Mouse (Mus musculus) embryo, embryonic 9.5 days (tissue): ENCODE results near the gene Stat5a.

Source experiments
- DNase-seq: peaks from one replicate; pipeline ENCODE4 v3.0.0-alpha.2; 2017; ENCODE audit errors: extremely low spot score

Gene Stat5a

DNA sequence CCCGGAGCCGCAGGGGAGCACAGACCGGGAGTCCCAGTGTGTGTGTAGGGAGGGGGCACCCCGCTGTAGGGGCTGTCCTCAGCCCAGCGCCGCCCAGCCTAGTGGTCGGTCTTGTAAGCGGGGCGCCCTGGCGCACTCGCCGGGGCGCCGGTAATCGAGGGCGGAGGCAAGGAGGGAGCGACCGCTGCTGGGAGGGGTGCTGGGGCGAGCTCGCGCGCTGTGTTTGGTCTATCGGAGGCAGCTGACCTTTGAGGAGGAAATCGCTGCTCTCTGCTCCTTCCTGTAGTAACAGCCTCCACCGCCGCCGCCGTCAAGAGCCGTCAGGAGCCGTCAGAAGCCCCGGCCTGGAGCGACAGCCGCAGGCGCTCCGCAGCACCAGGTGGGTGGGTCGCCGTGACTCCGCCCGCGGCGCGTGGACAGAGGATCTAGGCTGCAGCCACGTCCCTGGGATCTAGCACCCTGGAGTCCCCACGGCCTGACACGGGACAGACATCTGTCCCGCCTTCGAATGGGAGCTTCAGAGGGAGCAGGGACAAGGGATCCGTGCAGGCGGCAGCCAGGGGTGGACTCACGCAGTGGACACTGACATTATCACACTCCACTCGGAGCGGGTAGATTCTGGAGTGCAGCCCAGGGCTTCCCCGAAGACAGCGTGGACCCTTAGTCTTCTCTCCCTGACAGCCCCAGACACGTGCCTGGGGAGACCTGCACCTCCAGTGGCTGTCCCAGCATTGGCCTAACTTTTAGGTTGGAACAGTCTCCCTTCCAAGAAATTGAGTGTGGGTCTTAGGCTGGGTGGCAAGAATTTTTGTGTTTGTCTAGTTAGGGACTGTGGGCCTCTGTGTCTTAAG lies 1.3 kb downstream of the Stat5a start:
- DNase-seq: peak; percentile 66

DNA sequence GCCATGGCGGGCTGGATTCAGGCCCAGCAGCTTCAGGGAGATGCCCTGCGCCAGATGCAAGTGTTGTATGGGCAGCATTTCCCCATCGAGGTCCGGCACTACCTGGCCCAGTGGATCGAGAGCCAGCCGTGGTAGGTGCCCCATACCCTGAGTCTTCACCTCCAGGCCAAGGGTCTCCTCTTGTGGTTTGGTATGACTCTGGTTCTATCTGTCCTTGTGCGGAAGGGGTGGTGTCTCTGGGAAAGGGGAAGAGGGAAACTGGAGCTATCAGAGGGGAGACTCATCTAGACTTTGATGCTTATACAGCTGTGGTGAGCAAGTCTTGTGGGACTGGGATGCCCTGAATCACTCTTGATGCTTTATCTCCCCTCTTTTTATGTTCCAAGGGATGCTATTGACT lies 2.2 kb downstream of the Stat5a start:
- DNase-seq: no peak

DNA sequence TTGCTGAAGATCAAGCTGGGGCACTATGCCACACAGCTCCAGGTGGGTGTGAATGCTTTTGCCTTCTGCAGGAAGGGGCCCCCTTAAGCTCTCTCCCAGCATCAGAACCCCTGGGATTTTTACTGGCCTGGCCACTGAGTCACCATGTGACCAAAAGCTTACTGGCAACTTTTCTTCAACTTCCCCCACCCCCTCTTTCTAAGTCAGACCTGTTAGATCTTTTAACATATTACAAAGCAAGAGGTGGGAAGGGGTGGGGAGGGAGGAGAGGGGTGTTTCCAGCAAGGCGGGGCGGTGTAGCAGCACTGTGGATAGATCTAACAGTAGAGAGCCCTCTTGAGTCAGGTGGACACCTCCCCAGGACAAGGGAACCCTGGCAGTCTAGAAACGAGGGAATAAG lies 2.7 kb downstream of the Stat5a start:
- no peak for DNase-seq

DNA sequence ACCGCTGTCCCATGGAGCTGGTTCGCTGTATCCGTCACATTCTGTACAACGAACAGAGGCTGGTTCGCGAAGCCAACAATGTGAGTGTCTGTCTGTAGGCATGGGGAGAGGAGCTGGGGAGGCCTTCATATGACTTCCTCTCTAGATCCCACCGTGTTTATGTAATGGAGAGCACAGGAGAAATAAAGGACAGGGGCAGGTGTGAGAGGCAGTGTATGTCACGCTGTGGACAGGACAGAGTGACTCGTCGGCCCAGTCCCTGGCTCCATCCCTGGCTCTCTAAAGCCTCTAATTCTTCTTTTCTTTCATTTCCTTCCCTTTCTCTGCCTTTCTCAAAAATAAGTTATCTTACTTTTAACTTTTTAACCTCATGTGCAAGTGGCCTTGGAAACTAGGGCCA lies 4.0 kb downstream of the Stat5a start:
- DNase-seq: no peak

DNA sequence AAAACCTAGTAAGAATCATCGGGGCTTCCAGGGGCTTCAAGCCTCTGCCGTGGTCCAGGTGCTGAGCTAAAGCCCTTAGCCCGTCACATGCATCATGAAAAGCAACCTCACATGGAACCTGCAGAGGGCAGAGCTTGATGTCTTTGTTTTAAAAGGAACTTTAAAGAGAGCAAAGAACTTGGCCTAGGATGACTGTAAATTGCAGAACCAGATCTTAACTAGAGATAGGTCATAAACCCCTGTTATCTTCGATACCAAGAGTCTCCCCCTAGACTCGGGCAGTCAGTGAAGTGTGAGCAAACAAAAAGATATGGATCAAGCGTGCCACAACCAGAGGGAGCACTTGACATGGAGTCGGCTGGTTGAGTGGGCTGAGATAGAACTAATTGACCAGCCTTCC lies 6.5 kb downstream of the Stat5a start:
- no peak for DNase-seq

DNA sequence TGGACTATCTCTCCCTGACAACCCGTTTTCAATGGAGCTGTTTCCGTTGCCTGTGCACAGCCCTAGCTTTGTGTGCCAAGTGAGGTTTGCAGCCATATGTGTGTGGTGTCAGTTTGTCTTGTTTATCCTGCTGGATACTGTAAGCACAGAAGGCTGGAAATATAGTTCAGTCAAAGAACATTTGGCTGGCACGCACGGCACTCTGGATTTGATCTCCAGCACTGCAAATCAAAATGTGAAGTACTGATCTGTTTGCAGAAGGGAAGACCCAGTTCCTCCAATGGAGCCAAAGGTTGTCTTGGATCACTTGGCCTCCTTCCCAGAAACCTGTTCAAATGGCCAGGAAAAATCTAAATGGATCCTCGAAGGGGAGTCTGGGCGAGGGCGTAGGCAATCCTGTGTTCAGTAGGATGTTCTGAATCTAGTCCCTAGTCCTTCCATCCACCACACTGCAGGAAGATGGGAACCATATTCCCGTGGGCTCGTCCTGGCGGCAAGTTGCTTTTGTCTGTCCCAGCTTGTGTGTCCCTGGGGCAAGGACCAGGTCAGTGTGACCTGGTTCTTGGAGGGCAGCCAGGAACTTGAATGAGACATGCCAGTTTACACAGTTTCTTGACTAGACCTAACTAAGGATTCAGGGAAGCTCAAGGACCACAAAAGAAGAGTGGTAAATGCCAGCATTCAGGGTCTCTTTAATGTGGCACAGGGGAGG lies 11.3 kb downstream of the Stat5a start:
- DNase-seq: no peak

DNA sequence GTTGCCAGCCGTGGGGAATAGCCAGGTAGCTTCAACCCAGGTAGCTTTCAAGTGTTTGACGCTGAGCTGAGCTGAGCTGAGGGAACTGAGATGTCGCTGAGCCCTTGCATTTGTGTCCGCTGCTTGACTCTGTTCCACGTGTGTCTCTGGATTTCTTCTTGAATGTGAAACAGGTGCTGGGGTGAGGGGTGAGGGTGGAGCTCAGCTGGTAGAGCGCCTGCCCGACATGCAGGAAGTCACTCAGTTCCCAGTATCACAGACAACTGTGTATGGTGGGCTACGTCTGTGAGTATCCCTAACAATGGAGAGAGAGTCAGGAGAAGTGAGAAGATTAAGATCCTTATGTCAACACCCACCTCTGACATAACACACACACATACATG lies 11.8 kb downstream of the Stat5a start:
- no peak for DNase-seq

DNA sequence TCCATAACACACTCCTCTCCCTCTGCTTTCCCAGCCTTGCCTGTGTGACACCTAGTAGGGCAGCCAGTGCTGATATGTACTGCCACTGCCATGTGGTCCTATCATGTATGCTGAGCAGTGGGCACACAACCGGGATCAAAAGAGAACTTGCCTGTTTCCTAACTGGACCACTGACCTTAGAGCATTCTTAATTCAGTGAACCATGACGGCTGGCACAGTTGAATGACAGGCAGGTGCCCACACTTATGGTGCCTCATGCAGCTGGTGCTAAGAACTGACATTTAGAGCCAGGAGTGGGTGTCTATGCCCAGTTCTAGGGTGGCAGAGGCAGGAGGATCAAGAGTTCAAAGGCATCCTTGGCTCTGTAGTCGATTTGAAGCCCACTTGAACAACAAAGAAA lies 16.6 kb downstream of the Stat5a start:
- no peak for DNase-seq

DNA sequence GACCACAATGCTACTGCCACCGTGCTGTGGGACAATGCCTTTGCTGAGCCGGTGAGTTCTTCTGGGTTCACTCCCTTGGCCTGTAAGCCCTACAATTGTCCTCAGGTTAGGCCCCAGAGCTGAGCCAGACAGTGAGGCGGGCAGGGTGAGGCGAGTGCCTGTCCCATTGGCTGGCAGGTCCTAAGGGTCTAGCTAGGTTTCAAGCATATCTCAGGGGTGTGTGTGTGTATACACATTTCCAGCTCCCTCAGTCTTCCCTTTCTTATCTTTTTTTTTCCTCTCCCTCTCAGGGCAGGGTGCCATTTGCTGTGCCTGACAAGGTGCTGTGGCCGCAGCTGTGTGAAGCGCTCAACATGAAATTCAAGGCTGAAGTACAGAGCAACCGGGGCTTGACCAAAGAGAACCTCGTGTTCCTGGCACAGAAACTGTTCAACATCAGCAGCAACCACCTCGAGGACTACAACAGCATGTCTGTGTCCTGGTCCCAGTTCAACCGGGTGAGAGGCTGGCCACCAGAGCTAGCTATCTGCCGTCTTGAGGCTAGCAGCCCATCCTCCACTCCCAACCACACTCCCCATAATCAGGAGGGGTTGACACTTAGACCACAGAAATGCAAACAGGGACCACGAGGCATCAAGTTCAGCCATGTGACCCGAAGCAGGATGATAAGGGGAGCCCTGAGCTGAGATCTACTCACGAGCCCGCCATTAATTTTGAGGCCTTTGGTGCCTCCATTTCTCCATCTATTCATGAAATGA lies 20.3 kb downstream of the Stat5a start:
- DNase-seq: no peak

DNA sequence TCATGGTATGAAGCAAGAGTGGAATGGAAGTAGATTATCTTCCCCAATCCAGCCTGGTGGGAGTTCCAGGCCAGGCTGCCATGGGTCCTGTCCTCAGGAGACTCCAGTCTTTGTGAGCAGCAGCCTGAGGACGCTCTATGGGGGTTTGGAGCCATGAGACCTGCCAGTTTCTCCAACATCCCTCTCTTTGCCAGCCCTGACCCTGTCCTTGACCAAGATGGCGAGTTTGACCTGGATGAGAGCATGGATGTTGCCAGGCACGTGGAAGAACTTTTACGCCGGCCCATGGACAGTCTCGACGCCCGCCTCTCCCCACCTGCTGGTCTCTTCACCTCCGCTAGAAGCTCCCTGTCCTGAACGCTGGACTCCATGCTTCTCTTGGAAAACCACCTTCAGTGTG lies 24.5 kb downstream of the Stat5a start:
- DNase-seq: no peak

DNA sequence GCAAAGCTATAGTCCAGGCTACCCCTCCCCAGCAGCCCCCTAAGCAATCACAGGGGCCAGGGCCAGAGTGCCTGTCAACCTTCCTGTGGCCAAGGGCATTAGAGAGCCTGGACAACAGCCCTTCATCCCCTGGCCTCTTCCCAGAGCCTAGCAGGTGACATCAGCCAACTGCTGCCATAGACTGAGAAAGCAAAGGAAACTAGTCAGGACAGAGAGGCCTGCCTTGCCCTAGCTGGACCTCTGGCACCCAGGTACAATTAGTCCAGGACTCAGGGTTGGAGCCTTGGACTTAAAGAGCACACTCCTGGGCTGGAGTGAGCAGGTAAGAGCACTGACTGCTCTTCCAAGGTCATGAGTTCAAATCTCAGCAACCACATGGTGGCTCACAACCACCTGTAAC lies 26.3 kb downstream of the Stat5a start:
- DNase-seq: no peak

DNA sequence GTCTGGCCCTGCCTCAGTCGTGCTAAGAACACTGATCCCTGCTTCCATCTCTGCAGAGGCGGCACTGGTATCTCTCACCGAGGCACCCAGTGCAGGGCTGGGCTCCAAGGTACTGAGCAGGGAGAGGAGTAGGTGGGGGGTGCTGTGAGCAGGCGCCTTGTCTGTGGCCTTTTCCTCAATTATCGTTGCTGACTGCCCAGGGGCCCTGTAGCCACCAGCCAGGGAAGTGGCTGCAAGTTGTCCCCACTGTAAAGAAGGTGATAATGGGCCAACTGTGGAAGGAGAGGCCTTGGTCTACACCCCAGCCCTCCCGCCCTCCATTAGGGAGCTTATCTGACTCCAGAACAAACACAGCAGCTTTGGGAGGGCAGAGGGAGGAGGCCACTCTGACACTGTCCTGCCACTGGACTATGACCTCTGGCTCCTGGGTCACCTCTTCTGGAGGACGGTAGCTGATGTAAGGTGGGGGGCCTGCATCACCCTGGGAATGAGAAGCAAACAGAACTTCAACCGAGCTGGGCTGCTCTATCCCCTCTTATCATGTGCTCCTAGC lies 27.1 kb downstream of the Stat5a start:
- peak; percentile 10 for DNase-seq

DNA sequence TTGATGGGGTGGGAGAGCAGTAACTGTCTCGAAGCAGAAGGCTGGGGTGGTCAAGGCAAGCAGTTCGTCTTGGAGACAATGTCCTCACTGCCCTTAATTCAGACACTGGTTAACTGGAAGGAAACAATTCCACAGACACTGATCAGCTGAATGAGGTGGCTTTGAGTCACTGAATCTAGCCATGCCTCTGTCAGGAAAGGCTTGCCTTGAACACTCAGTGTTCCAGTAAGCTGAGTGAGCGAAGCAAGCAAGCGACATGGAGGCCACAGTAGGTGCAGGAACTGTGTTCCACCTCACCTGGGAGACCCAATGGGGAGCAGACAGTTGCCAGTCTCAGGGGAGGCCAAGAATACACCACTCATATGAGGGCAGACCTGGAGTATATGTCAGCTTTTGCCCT lies 28.1 kb downstream of the Stat5a start:
- DNase-seq: no peak

DNA sequence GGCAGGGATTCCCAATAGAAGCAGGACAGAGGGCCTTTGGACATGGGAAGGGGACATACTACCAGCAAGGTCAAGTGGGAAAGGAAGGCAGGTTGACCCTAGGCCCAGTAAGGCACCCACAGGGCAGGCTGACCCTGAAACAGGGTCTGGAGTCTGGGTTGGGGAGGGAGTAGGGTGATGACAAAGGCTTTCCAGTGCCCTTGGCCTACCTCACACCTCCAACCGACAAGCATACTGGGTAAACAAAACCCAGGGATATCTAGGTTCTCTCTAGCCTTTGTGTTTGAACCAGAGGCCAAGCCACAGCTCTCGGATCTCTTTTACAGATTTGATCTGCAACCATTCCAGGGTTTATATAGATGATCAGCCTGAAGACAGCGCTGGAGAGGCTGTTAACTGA lies 28.6 kb downstream of the Stat5a start:
- DNase-seq: no peak

DNA sequence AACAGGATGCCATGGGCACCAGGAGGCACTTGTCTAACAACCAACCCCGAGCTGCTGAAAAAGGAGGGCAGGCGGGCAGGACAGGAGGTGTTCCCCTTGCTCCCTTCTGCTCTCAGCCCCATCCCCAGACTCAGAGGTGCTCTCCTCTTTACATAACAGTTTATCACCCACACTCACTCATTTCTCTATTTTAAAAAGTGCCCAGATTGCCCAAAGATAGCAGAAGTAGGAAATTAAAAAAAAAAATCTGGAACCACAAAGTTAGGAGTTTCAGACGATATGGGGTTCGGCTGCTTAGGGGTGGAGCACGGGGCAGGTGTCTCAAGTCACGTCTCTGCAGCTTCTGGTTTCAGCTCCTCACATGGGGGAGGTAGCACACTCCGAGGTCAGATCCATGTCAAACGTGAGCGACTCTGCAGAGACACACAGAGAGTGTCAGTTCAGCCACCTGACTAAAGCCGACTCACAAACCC lies 29.2 kb downstream of the Stat5a start:
- DNase-seq: no peak

DNA sequence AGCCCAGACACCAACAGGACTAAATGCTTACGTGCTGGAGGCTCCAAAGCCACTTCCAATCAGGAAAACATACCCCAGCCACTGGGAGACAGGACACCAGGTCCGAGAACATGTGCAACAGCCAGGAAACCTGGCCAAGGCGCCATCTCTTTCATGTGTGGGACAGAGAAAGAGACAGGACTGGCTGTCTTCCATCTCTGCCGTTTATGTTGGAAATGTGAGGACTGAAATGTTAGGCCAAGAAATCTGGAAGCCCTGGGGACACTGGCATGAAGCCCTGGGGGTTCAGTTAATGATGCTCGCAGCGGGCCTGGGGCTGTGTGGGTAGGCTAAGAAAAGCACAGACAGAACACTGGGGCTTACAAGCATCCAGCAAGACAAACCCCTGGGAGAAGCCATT lies 31.3 kb downstream of the Stat5a start:
- no peak for DNase-seq

DNA sequence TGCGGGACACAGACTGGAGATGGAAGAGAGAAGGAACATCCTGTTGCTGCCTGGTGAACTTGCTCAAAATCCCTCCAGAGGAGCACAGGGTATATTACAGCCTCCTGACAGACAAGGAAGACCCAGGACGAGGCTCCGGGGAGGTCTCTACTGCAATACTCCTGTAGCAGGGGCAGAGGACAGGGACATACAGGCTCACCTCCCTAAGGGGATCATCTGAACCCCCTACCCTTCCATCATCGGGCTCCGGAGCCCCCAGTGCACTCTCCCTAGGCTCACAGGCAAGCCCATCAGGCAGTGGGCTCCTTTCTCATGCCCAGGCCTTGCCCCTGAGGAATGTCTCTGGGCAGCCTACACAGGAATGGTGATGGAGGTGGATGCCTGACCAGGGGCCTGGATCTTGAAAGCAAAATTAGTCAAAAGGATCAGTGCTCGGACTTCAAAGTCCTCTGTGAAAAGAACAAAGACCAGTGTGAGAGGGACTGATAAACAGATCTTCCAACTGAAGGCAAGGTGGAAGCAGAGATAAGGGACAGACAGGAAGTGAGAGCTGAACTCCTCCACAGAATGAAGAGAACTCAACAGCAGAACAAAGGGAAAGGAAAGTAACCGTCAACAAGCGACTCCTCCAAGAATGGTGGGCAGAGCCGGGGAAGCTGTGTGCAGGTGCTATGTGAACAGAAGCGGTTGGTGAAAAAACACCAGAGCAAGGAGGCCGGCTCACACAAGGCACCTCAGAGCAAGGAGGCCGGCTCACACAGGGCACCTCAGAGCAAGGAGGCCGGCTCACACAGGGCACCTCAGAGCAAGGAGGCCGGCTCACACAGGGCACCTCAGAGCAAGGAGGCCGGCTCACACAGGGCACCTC lies 32.3 kb downstream of the Stat5a start:
- DNase-seq: no peak

DNA sequence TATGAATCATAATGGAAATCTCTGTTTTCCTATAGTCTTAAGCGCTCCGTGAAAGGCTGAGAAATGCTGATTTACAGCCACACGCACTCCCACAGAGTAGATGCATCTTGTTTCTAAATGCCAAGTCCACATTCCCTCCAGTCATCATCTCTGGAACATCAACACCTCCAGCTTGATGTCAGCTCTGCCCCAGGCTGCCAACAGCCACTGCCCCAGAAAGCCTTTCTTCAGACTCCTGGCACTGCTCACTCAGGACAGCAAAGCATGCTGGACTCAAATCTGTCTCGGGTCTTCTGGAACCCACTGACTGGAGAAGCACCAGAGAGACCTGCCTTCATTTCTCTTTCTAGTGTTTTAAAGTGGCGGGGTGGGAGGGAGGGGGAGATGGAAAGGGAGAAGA lies 33.3 kb downstream of the Stat5a start:
- DNase-seq: no peak

DNA sequence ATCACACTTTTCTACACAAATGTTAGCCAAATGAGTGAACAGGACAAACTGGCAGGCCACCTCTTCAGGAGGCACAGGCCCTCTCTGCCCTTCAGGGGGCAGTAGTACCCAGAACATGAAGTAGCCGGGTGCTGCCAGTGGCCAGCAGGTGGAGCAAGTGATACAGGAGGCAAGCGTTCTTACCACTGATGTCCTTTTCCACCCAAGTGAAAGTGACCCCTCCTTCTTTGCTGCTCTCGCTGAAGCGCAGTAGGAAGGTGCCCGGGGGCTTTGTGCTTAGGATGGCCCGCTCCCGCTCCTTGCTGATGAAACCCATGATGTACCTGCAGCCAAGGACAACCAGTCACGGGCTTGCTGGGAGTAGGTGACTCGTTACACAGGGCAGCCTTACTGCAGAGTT lies 34.3 kb downstream of the Stat5a start:
- peak; percentile 85 for DNase-seq

DNA sequence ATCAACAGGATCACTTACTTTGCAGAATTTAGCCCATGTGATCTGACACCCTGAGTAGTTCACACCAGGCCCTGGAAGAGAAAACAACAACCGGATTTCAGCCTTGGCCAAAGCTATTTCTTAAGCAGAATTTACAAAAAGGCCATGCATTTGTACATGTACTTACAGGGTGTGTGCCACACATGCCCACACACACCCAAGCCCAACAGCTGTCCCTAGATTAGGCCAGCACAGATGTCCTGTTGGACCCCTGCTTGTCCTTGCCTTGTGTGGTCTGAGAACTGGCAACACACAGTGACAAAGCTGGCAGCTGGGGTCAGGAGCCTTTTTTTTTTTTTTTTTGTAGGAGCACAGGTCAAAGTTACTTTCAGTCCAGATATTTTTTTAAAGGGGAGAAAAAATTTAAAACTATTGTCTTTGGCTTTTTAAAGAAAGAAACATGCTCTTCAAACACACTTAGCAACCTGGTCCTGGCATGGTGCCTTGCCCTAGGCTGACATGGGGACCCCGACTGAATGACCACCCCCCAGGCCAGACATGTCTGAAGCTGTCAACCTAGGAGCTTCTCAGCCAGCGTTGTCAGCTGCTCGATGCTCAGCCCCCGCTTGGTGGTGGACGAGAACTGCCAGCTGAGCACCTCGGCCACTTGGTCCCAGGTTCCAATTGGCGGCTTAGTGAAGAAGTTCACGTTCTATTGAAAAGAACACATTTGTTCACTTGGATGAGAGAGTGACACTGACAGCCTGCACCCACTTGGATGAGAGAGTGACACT lies 35.2 kb downstream of the Stat5a start:
- no peak for DNase-seq

DNA sequence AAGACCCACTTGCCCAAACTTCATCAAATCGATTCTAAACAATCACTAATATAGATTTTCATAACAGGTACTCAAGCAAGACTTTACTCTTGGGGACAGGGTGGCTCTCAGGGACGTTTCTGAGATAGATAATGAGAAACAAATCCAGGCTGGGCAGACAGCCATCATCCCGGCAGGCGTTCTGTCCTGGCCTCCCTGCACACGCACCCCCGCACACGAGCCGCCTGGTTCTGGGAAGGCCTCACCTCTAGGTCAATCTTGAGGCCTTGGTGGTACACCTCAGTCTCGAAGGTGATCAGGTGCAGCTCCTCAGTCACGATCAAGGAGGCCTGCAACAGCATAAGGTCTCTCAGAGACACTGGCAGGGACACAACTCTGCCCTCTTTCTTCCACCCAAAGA lies 36.9 kb downstream of the Stat5a start:
- no peak for DNase-seq
